Mouse (Mus musculus): ENCODE data around the gene Zfp683. TPM values are rescaled to one million over a fixed set of nuclear protein-coding genes. Genes with fewer than 3 reads are reported as not detected.

Zfp683 gene
- total RNA-seq, 1 experiment from 2014 or later = 0.58 TPM

GRCm38 (mm10) chr4:134084999-134085398 is 31.4 kb downstream of the Zfp683 start:
- no peak for ATAC-seq (ENCODE audit: extremely low read depth, insufficient number of reproducible peaks, low FRiP score, poor library complexity, severe bottlenecking)

- ATAC-seq (ENCODE audit: extremely low read depth, insufficient number of reproducible peaks, low FRiP score, poor library complexity, severe bottlenecking) = peak; percentile 92
Observed at GRCm38 (mm10) chr4:134087412-134087811, 33.8 kb downstream of the Zfp683 start.

GRCm38 (mm10) chr4:134089029-134089428 is 35.4 kb downstream of the Zfp683 start:
- no peak for ATAC-seq (ENCODE audit: extremely low read depth, insufficient number of reproducible peaks, low FRiP score, poor library complexity, severe bottlenecking)

GRCm38 (mm10) chr4:134090521-134091224 is 37.0 kb downstream of the Zfp683 start:
- no peak for ATAC-seq (ENCODE audit: extremely low read depth, insufficient number of reproducible peaks, low FRiP score, poor library complexity, severe bottlenecking)

- ATAC-seq (ENCODE audit: extremely low read depth, insufficient number of reproducible peaks, low FRiP score, poor library complexity, severe bottlenecking) = no peak
Observed at GRCm38 (mm10) chr4:134091225-134091529, 37.5 kb downstream of the Zfp683 start.

- ATAC-seq (ENCODE audit: extremely low read depth, insufficient number of reproducible peaks, low FRiP score, poor library complexity, severe bottlenecking) = peak; percentile 24; the same call in 1 of the 2 replicates
Observed at GRCm38 (mm10) chr4:134092382-134093288, 39.0 kb downstream of the Zfp683 start.

GRCm38 (mm10) chr4:134094004-134094564 is 40.4 kb downstream of the Zfp683 start:
- no peak for ATAC-seq (ENCODE audit: extremely low read depth, insufficient number of reproducible peaks, low FRiP score, poor library complexity, severe bottlenecking)

- ATAC-seq (ENCODE audit: extremely low read depth, insufficient number of reproducible peaks, low FRiP score, poor library complexity, severe bottlenecking) = peak; percentile 48
Observed at GRCm38 (mm10) chr4:134094923-134095547, 41.4 kb downstream of the Zfp683 start, which contains the start of gene Cd52. Cd52 (minus strand) TSS chr4:134095082.

- no peak for ATAC-seq (ENCODE audit: extremely low read depth, insufficient number of reproducible peaks, low FRiP score, poor library complexity, severe bottlenecking)
Observed at GRCm38 (mm10) chr4:134096120-134096519, 42.5 kb downstream of the Zfp683 start.

- ATAC-seq (ENCODE audit: extremely low read depth, insufficient number of reproducible peaks, low FRiP score, poor library complexity, severe bottlenecking) = peak; percentile 71
Observed at GRCm38 (mm10) chr4:134097015-134097608, 43.5 kb downstream of the Zfp683 start.

GRCm38 (mm10) chr4:134098628-134099027 is 45.0 kb downstream of the Zfp683 start:
- ATAC-seq (ENCODE audit: extremely low read depth, insufficient number of reproducible peaks, low FRiP score, poor library complexity, severe bottlenecking) = peak; percentile 65

GRCm38 (mm10) chr4:134100245-134100644 is 46.6 kb downstream of the Zfp683 start:
- ATAC-seq (ENCODE audit: extremely low read depth, insufficient number of reproducible peaks, low FRiP score, poor library complexity, severe bottlenecking) = no peak

- peak; percentile 85 for ATAC-seq (ENCODE audit: extremely low read depth, insufficient number of reproducible peaks, low FRiP score, poor library complexity, severe bottlenecking)
Observed at GRCm38 (mm10) chr4:134101979-134102741, 48.5 kb downstream of the Zfp683 start, which contains the start of gene Ubxn11. Ubxn11 (plus strand) TSS chr4:134102570.

- no peak for ATAC-seq (ENCODE audit: extremely low read depth, insufficient number of reproducible peaks, low FRiP score, poor library complexity, severe bottlenecking)
Observed at GRCm38 (mm10) chr4:134102742-134103119, 49.1 kb downstream of the Zfp683 start.

GRCm38 (mm10) chr4:134106105-134106504 is 52.5 kb downstream of the Zfp683 start:
- ATAC-seq (ENCODE audit: extremely low read depth, insufficient number of reproducible peaks, low FRiP score, poor library complexity, severe bottlenecking) = no peak

- ATAC-seq (ENCODE audit: extremely low read depth, insufficient number of reproducible peaks, low FRiP score, poor library complexity, severe bottlenecking) = no peak
Observed at GRCm38 (mm10) chr4:134107730-134108129, 54.1 kb downstream of the Zfp683 start.

- ATAC-seq (ENCODE audit: extremely low read depth, insufficient number of reproducible peaks, low FRiP score, poor library complexity, severe bottlenecking) = no peak
Observed at GRCm38 (mm10) chr4:134108196-134108595, 54.6 kb downstream of the Zfp683 start.
